Mouse (Mus musculus): Measurements from ENCODE around the gene Agr2.

Agr2 gene

DNA sequence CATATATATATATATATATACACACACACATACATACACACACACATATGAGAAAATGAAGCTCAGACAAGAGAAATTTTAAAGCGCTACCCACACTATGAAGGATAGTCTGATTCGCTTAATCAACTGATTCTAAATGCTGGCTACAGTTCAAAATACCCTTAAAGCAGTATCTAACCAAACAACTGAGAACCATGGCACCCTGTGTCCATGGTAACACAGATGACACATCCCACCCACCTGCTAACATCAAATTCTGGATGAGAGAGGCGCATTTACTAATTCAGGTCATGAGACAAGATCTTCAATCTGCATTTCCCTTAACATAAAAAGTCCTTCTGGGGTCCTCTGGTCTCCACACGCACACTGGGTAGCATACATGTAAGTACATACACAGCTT lies 33.4 kb downstream of the Agr2 start:
- no peak for DNase-seq (ENCODE audit: low spot score in 2 of 2)

DNA sequence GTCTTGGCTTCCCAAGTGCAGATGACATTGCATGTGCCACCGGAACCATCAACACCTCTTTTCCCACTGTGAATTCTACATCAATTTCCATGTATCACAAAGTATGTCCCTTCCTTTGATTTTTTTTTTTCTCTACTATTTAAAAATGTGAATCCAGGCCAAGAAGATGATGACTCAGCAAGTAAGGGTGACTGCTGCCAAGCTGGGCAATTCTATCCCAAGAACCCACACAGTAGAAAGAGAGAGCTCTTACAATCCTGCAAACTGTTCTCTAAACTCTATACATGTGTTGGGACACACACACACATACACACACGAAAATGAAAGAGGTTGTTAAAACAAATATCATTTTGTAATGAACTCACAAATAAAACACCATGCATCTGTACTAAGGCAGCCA lies 34.5 kb downstream of the Agr2 start:
- DNase-seq (ENCODE audit: low spot score in 2 of 2), result no peak

DNA sequence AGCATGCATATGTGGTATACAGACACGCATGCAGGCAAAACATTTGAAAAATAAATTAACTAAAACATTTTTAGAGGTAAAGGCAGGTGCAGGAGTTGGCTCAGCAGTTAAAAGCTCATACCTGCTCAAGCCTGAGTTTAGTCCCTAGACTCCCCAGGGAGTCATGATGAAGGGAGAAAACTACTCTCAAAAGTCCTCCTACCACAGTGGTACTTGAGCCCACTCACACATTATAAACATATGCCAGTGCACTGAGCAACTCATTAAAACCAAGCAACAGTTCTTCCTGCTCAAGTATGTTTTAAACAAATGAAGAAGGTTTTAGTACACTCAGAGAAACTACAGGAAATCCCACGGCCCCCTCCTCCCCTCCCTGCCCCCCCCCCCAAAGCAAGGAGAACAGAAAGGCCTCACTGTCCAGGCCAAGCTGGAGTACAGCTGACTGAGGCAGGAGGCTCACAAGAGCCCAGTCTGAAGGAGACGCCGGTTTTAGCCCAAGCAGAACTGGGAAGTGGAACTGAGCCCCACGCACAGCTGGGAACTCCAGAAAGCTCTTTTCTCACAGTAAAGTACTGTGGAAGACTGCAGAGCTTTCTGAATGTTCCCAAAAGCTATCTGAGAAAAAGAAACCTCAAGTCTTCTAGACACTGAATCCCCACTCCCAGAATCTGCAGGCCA lies 36.4 kb downstream of the Agr2 start:
- DNase-seq (ENCODE audit: low spot score in 2 of 2), result no peak

DNA sequence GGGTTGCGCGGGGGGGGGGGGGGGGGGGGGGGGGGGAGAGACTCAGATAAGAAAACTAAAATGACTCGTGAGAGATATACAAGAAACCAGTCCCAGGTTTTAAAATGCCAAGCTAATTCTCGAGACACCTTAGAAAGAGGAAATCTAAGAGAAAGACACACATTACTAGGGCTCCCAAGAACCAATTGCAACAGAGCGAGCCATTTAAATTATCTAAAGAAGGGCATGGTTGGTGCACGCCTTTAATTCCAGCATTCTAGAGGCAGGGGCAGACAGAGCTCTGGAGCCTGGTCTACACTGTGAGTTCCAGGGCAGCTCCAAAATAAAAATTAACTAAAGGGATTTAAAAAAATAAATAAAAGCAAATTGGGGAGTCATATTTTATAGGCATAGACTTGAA lies 37.0 kb downstream of the Agr2 start:
- no peak for DNase-seq (ENCODE audit: low spot score in 2 of 2)

GRCm38 (mm10) chr12:36030660-36031363 lies 38.1 kb downstream of the Agr2 start:
- no peak for DNase-seq (ENCODE audit: low spot score in 2 of 2)

GRCm38 (mm10) chr12:36032419-36032818 lies 39.7 kb downstream of the Agr2 start:
- DNase-seq (ENCODE audit: low spot score in 2 of 2), result no peak

DNA sequence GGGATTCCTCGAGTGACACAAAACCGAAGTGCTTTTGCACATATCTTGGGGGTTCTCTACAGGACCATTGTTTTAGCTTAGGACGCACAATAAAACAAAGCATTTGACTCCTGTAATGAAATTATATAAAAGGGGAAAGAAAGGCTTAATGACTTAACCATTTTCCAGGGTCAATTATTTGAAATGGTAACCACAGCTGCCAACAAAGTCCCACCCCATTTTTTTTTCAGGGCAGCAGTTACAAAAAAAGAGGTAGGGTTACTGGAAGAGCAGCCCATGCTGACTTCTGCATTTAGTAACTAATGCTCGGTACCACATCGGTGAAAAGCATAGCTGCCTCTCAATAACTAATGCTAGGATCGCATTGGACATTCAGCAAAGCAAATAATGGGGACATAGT lies 42.8 kb downstream of the Agr2 start:
- DNase-seq (ENCODE audit: low spot score in 2 of 2), result no peak

- DNase-seq (ENCODE audit: low spot score in 2 of 2), result no peak
Measured at GRCm38 (mm10) chr12:36036121-36036520, 43.4 kb downstream of the Agr2 start.

DNA sequence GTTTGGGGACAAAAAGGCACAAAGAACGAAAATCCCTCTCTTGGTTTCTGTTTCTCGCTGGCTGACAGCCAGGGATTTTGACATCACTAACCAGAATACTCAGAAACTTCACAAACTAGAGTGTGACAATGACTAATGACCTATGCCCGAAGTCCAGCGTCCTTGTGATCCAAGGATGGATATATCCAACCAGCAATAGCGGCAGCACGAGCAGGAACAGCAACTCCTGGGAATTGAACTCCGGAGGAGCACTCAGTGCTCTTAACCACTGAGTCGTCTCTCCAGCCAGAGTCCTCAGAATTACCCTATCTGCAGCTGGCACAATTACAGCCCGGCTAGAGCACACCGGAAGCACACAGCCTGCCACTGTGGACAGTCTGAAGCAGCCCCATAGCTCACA lies 44.1 kb downstream of the Agr2 start:
- no peak for DNase-seq (ENCODE audit: low spot score in 2 of 2)

GRCm38 (mm10) chr12:36039541-36040084 lies 46.9 kb downstream of the Agr2 start:
- no peak for DNase-seq (ENCODE audit: low spot score in 2 of 2)

DNA sequence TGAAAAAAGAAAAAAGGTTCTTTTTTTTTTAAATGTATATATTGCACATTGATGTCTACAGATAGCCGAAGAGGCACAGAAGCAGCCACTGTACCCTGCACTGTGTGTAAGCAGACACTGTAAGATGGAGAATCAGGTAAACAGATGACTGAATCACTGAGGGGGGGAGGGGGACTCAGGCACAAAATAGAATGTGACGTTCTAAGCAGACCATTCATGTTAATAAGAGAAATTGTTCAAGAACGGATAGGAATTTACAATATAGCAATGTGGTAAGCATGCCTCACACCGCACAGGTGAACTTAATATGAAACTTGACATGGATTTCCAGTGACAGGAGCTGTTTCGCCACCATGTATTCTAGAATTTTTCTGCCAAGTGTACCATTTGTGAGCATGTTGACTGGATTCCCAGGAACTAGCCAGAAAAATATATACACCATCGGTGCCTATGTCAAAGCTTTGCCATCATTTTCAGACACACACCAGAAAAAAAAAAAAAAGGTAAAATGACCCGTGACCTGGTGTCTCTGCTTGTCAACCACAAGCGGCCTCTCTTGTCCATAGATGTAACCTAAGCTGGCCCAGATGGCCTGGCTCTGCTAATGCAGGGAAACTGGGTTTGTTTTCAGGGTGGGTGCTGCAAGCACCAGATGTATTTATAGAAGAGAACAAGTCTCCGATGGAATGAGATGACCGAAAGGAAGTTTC lies 48.0 kb downstream of the Agr2 start:
- no peak for DNase-seq (ENCODE audit: low spot score in 2 of 2)

GRCm38 (mm10) chr12:36041281-36041589 lies 48.5 kb downstream of the Agr2 start:
- no peak for DNase-seq (ENCODE audit: low spot score in 2 of 2)

DNA sequence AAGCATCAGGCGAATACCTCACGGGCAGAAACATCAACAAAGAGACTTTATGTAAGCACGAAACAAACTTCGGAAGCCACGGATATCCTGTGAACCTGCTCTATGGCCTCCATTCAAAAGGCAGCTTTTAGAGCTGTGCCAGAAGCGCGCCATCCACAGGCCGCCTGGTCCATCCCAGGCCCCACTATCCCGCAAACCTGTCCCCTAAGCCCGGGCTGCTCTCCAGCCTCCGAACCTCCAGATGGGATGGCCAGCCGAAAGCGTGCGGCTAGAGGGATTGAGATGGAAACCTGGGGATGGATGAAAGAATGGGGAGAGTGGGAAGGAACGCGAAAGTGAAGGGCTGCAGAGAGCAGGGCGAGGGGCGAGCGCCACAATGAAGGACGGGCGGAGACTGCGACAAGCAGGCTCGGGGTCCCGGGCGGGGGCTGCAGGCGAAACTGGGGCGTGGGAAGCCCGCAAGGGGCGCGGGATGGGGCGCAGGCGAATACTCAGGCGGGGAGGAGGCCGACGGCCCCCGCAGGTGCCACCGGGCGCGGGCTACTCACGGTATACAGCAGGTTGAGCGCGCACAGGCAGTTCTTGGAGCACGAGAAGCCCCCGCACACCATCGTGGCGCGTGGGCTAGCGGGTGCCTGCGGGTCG lies 49.1 kb downstream of the Agr2 start:
- peak in 1 of 2 experiments; percentile 43 for DNase-seq (ENCODE audit: low spot score in 2 of 2)

- DNase-seq (ENCODE audit: low spot score in 2 of 2), result peak; percentile 76 to 85
Measured at GRCm38 (mm10) chr12:36042348-36042778, 49.7 kb downstream of the Agr2 start, which contains the start of gene Tspan13. Tspan13 (minus strand) TSS chr12:36042500.

GRCm38 (mm10) chr12:36044691-36045090 lies 52.0 kb downstream of the Agr2 start:
- no peak for DNase-seq (ENCODE audit: low spot score in 2 of 2)

DNA sequence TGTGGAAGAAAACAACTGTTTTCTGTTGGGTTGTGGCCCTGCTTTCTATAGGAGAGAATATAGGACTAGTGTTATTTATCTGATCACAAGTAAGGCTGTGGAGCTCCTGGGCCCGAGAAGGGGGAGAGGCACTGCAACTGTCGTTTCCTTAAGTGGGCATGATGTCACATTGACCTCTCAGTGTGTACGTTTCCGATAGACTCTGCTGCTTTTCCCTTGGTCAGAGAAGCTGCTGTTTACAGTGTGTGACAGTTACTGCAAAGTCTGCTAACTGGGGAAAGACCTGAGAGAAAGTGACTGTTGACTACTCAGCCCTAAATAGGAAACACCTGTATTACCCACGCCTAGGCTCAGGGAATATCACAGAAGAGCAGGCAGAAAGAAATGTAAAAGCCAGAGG lies 53.5 kb downstream of the Agr2 start:
- no peak for DNase-seq (ENCODE audit: low spot score in 2 of 2)

DNA sequence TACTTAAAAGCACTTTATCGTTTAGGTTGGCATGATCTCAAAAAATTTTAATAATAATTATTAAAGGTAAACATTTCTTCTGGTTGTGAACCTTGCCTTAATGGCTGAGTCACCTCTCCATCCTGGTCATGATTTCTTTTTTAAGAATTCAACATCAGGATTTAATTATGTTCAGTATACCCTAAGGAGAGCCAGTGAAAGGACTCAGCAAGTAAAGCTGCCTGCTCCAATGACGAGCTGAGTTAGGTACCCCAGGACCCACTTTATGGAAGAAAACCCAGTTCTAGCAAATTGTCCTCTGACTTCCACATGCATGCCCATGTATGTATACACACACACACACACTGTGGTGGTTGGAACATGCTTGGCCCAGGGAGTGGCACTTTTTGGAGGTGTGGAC lies 54.9 kb downstream of the Agr2 start:
- DNase-seq (ENCODE audit: low spot score in 2 of 2), result no peak

- no peak for DNase-seq (ENCODE audit: low spot score in 2 of 2)
Measured at GRCm38 (mm10) chr12:36050276-36050675, 57.6 kb downstream of the Agr2 start.
